Mouse (Mus musculus) testis, adult 2 months (tissue): ENCODE data around the gene Ak1. TPM values are rescaled to one million over a fixed set of nuclear protein-coding genes. Genes with fewer than 3 reads are reported as not detected.

Experiments used
- H3K27ac ChIP-seq: fragments of 200-500 bp; 2 replicates; pipeline ENCODE4 v1.5.1; 2012; ENCODE audit warnings: low read depth, low read length; ENCODE audit not compliant: control insufficient read depth, insufficient read depth
- H3K27me3 ChIP-seq: fragments of 200-500 bp; 2 replicates; pipeline ENCODE4 v1.6.1; 2012; ENCODE audit warnings: mild to moderate bottlenecking, low read length, moderate library complexity; ENCODE audit not compliant: control insufficient read depth, insufficient read depth
- H3K36me3 ChIP-seq: fragments of 200-500 bp; 2 replicates; pipeline ENCODE4 v1.6.1; 2012; ENCODE audit warnings: mild to moderate bottlenecking, low read length; ENCODE audit not compliant: control insufficient read depth, insufficient read depth
- H3K4me1 ChIP-seq: fragments of 200-500 bp; 2 replicates; pipeline ENCODE4 v1.6.1; 2012; ENCODE audit warnings: low read length; ENCODE audit not compliant: control insufficient read depth, insufficient read depth
- H3K4me3 ChIP-seq: fragments of 200-500 bp; 2 replicates; pipeline ENCODE4 v1.5.1; 2012; ENCODE audit warnings: low read depth, mild to moderate bottlenecking, low read length, moderate library complexity, mixed read lengths; ENCODE audit not compliant: control insufficient read depth
- CTCF ChIP-seq: fragments of 200-500 bp; IDR thresholded peaks from 2 replicates; pipeline ENCODE4 v1.5.1; 2012; ENCODE audit warnings: low read depth, mild to moderate bottlenecking, inconsistent platforms, low read length, moderate library complexity; ENCODE audit not compliant: control insufficient read depth, insufficient read depth, insufficient replicate concordance
- POLR2A ChIP-seq: fragments of 200-500 bp; IDR thresholded peaks from 2 replicates; pipeline ENCODE4 v1.6.1; 2012; ENCODE audit warnings: low read depth, mild to moderate bottlenecking, inconsistent platforms, low read length, moderate library complexity; ENCODE audit not compliant: control insufficient read depth
- polyA plus RNA-seq: library from polyadenylated mRNA; depleted of rRNA; stranded (reverse); fragments of >200 nt; gene quantifications from 2 replicates; pipeline ENCODE4 v1.2.3, GENCODE M21; 2012

Gene Ak1
- polyA plus RNA-seq, 1 experiment = 172 TPM

GRCm38 (mm10) chr2:32661509-32662107 lies 40.0 kb downstream of the Ak1 start:
- H3K4me1 ChIP-seq = peaks cover 3% of the 10 kb centered on the region; the same call in 1 of the 2 replicates
- TF ChIP-seq CTCF (no peak), POLR2A (no peak)
- no peaks in the 10 kb centered on the region for H3K36me3 ChIP-seq
- 0 out of 2 replicates have a peak overlapping the region, but pooled peaks have one; percentile 15 for H3K27ac ChIP-seq
- no peaks in the 10 kb centered on the region for H3K27me3 ChIP-seq
- H3K4me3 ChIP-seq = no peak overlapping the region

- H3K27ac ChIP-seq = 0 out of 2 replicates have a peak overlapping the region, but pooled peaks have one; percentile 15
- H3K4me1 ChIP-seq = peaks cover 3% of the 10 kb centered on the region; the same call in 1 of the 2 replicates
- H3K36me3 ChIP-seq = no peaks in the 10 kb centered on the region
- no peaks in the 10 kb centered on the region for H3K27me3 ChIP-seq
- H3K4me3 ChIP-seq = no peak overlapping the region
- TF ChIP-seq POLR2A (no peak), CTCF (no peak)
Observed at GRCm38 (mm10) chr2:32662291-32662690, 40.7 kb downstream of the Ak1 start.

GRCm38 (mm10) chr2:32665345-32665744 lies 43.8 kb downstream of the Ak1 start:
- Histone ChIP-seq H3K36me3 (no peaks in the 10 kb centered on the region), H3K27ac (no peak overlapping the region), H3K27me3 (no peaks in the 10 kb centered on the region), H3K4me1 (peaks cover 3% of the 10 kb centered on the region; the same call in 1 of the 2 replicates), H3K4me3 (no peak overlapping the region)
- TF ChIP-seq POLR2A (no peak), CTCF (no peak)

- TF ChIP-seq CTCF (no peak), POLR2A (no peak)
- peaks cover 3% of the 10 kb centered on the region; the same call in 1 of the 2 replicates for H3K4me1 ChIP-seq
- H3K27ac ChIP-seq = no peak overlapping the region
- no peaks in the 10 kb centered on the region for H3K27me3 ChIP-seq
- H3K36me3 ChIP-seq = no peaks in the 10 kb centered on the region
- no peak overlapping the region for H3K4me3 ChIP-seq
Observed at GRCm38 (mm10) chr2:32665853-32666252, 44.3 kb downstream of the Ak1 start.

GRCm38 (mm10) chr2:32667775-32668174 lies 46.2 kb downstream of the Ak1 start:
- no peak overlapping the region for H3K27ac ChIP-seq
- H3K27me3 ChIP-seq = no peaks in the 10 kb centered on the region
- H3K36me3 ChIP-seq = no peaks in the 10 kb centered on the region
- no peaks in the 10 kb centered on the region for H3K4me1 ChIP-seq
- TF ChIP-seq CTCF = no peak
- TF ChIP-seq POLR2A = no peak
- no peak overlapping the region for H3K4me3 ChIP-seq

GRCm38 (mm10) chr2:32668176-32668575 lies 46.6 kb downstream of the Ak1 start:
- H3K4me3 ChIP-seq = no peak overlapping the region
- no peak overlapping the region for H3K27ac ChIP-seq
- H3K36me3 ChIP-seq = no peaks in the 10 kb centered on the region
- no peaks in the 10 kb centered on the region for H3K4me1 ChIP-seq
- no peak for TF ChIP-seq CTCF
- TF ChIP-seq POLR2A = no peak
- H3K27me3 ChIP-seq = no peaks in the 10 kb centered on the region

GRCm38 (mm10) chr2:32669876-32670275 lies 48.3 kb downstream of the Ak1 start:
- Histone ChIP-seq H3K4me3 (no peak overlapping the region), H3K27ac (no peak overlapping the region), H3K4me1 (no peaks in the 10 kb centered on the region), H3K27me3 (no peaks in the 10 kb centered on the region), H3K36me3 (no peaks in the 10 kb centered on the region)
- TF ChIP-seq CTCF (no peak), POLR2A (no peak)
